Mouse (Mus musculus) liver, embryonic 11.5 days (tissue): Measurements from ENCODE around the gene Med29. TPM values are rescaled to one million over a fixed set of nuclear protein-coding genes. Genes with fewer than 3 reads are reported as not detected.

ENCODE experiments used
- ATAC-seq: fragments of 200-750 bp; cut with Nextera tagmentation; replicated peaks from 2 replicates; pipeline ENCODE4 v1.8.0; 2017; ENCODE audit warnings: moderate number of reproducible peaks, mild to moderate bottlenecking, moderate TSS enrichment, moderate library complexity; ENCODE audit not compliant: low FRiP score
- DNase-seq: peaks from one replicate; pipeline ENCODE4 v3.0.0-alpha.2; 2017; ENCODE audit warnings: low spot score
- H3K27ac ChIP-seq: fragments of 300-500 bp; sonication (generic); 2 replicates; pipeline ENCODE4 v1.5.1; 2014; ENCODE audit warnings: mild to moderate bottlenecking, low read depth, low read length, control low read depth
- H3K27me3 ChIP-seq: fragments of 300-500 bp; sonication (generic); replicated peaks from 2 replicates; pipeline ENCODE4 v1.6.1; 2014; ENCODE audit warnings: low read length, mixed read lengths; ENCODE audit not compliant: control insufficient read depth, insufficient read depth
- H3K36me3 ChIP-seq: fragments of 300-500 bp; sonication (generic); 2 replicates; pipeline ENCODE4 v1.6.1; 2014; ENCODE audit warnings: mild to moderate bottlenecking, low read length, moderate library complexity, mixed read lengths; ENCODE audit not compliant: control insufficient read depth, insufficient read depth
- H3K4me1 ChIP-seq: fragments of 300-500 bp; sonication (generic); replicated peaks from 2 replicates; pipeline ENCODE4 v1.6.1; 2014; ENCODE audit warnings: low read length, mixed read lengths; ENCODE audit not compliant: control insufficient read depth, insufficient read depth
- H3K4me2 ChIP-seq: fragments of 300-500 bp; sonication (generic); 2 replicates; pipeline ENCODE4 v1.6.1; 2014; ENCODE audit warnings: mild to moderate bottlenecking, control low read depth, moderate library complexity
- H3K4me3 ChIP-seq: fragments of 300-500 bp; sonication (generic); 2 replicates; pipeline ENCODE4 v1.5.1; 2014; ENCODE audit warnings: low read depth, low read length, control low read depth
- H3K9ac ChIP-seq: fragments of 300-500 bp; sonication (generic); 2 replicates; pipeline ENCODE4 v1.6.1; 2014; ENCODE audit warnings: low read depth, low read length, control low read depth
- H3K9me3 ChIP-seq: fragments of 300-500 bp; sonication (generic); 2 replicates; pipeline ENCODE4 v1.6.1; 2016; ENCODE audit warnings: low read length, inconsistent platforms, mixed read lengths; ENCODE audit not compliant: control insufficient read depth
- WGBS: fragments of 180-500 bp; shearing (Covaris S2); extraction: QIAGEN DNeasy Blood & Tissue Kit; methylation state at CpG from one replicate; pipeline ENCODE4 v1.1.7; 2014; 5-methylcytosine and 5-hydroxymethylcytosine counted together
- polyA plus RNA-seq: library from polyadenylated mRNA; unstranded; fragments of >200 nt; fragmentation: Nextera tagmentation; extraction: Ambion mirVana; gene quantifications from 2 replicates; pipeline ENCODE4 v1.2.1, GENCODE M21; 2014

Gene Med29
- polyA plus RNA-seq, 1 experiment from 2014 or later: 45.7 TPM

GRCm38 (mm10) chr7:28410841-28411475 is 18.4 kb upstream of the Med29 start:
- Histone ChIP-seq H3K27me3 (no peaks in the 10 kb centered on the region), H3K27ac (no peak overlapping the region), H3K4me2 (no peak overlapping the region), H3K9ac (no peak overlapping the region), H3K4me3 (no peak overlapping the region), H3K36me3 (peaks cover 38% of the 10 kb centered on the region), H3K9me3 (no peaks in the 10 kb centered on the region), H3K4me1 (no peaks in the 10 kb centered on the region)
- 81% methylated on average over 3 of the region's 3 CpGs for WGBS
- no peak for DNase-seq
- no peak for ATAC-seq

GRCm38 (mm10) chr7:28401942-28402341 is 9.4 kb upstream of the Med29 start:
- Histone ChIP-seq H3K36me3 (peaks cover 63% of the 10 kb centered on the region), H3K4me2 (no peak overlapping the region), H3K4me1 (no peaks in the 10 kb centered on the region), H3K27me3 (no peaks in the 10 kb centered on the region), H3K9me3 (no peaks in the 10 kb centered on the region), H3K4me3 (no peak overlapping the region), H3K27ac (no peak overlapping the region), H3K9ac (no peak overlapping the region)
- DNase-seq (no peak), ATAC-seq (no peak)
- WGBS: 72% methylated on average over 3 of the region's 3 CpGs

- DNase-seq (no peak), ATAC-seq (no peak)
- Histone ChIP-seq H3K9me3 (no peaks in the 10 kb centered on the region), H3K27me3 (no peaks in the 10 kb centered on the region), H3K27ac (no peak overlapping the region), H3K9ac (no peak overlapping the region), H3K4me1 (no peaks in the 10 kb centered on the region), H3K36me3 (peaks cover 63% of the 10 kb centered on the region), H3K4me3 (no peak overlapping the region), H3K4me2 (no peak overlapping the region)
- 95% methylated on average over 1 of the region's 1 CpGs for WGBS
These were observed 8.5 kb upstream of the Med29 start for GRCm38 (mm10) chr7:28401030-28401429.

- no peak overlapping the region for H3K27ac ChIP-seq
These were observed 6.3 kb upstream of the Med29 start for GRCm38 (mm10) chr7:28398696-28399340.

GRCm38 (mm10) chr7:28398000-28398399 is 5.5 kb upstream of the Med29 start:
- Histone ChIP-seq H3K36me3 (peaks cover 54% of the 10 kb centered on the region), H3K9ac (no peak overlapping the region), H3K4me3 (no peak overlapping the region), H3K27me3 (no peaks in the 10 kb centered on the region), H3K9me3 (no peaks in the 10 kb centered on the region), H3K4me2 (no peak overlapping the region), H3K27ac (no peak overlapping the region), H3K4me1 (peaks cover 6% of the 10 kb centered on the region)
- DNase-seq (no peak), ATAC-seq (no peak)
- 66% methylated on average over 3 of the region's 3 CpGs for WGBS

More at GRCm38 (mm10) chr7:28398696-28399340, 6.3 kb upstream of the Med29 start:
- 88% methylated on average over 10 of the region's 10 CpGs for WGBS
- Histone ChIP-seq H3K9me3 (no peaks in the 10 kb centered on the region), H3K4me1 (peaks cover under 1% of the 10 kb centered on the region), H3K36me3 (peaks cover 62% of the 10 kb centered on the region), H3K27me3 (no peaks in the 10 kb centered on the region), H3K4me2 (no peak overlapping the region), H3K9ac (no peak overlapping the region), H3K4me3 (no peak overlapping the region)
- DNase-seq (no peak), ATAC-seq (no peak)

GRCm38 (mm10) chr7:28395425-28395824 is 2.9 kb upstream of the Med29 start:
- peaks cover 36% of the 10 kb centered on the region for H3K36me3 ChIP-seq
- H3K4me1 ChIP-seq: peaks cover 9% of the 10 kb centered on the region
- H3K9ac ChIP-seq: no peak overlapping the region
- no peaks in the 10 kb centered on the region for H3K9me3 ChIP-seq
- no peak for DNase-seq
- WGBS: 92% methylated on average over 4 of the region's 4 CpGs
- no peak overlapping the region for H3K27ac ChIP-seq
- H3K4me2 ChIP-seq: no peak overlapping the region
- no peaks in the 10 kb centered on the region for H3K27me3 ChIP-seq
- no peak overlapping the region for H3K4me3 ChIP-seq
- ATAC-seq: no peak

GRCm38 (mm10) chr7:28393272-28393951 is 904 bp upstream of the Med29 start:
- Histone ChIP-seq H3K9ac (peak overlapping the region; percentile 87), H3K4me2 (peak overlapping the region; percentile 94), H3K27ac (peak overlapping the region; percentile 57), H3K36me3 (peaks cover 39% of the 10 kb centered on the region), H3K27me3 (no peaks in the 10 kb centered on the region), H3K4me3 (peak overlapping the region; percentile 96), H3K4me1 (peaks cover 9% of the 10 kb centered on the region), H3K9me3 (no peaks in the 10 kb centered on the region)
- DNase-seq (no peak), ATAC-seq (peak; percentile 6; the same call in 1 of the 2 replicates)
- 7% methylated on average over 22 of the region's 22 CpGs for WGBS

GRCm38 (mm10) chr7:28390331-28390730 is 2.2 kb downstream of the Med29 start:
- no peaks in the 10 kb centered on the region for H3K9me3 ChIP-seq
- peaks cover 25% of the 10 kb centered on the region for H3K36me3 ChIP-seq
- no peak for DNase-seq
- ATAC-seq: no peak
- H3K27ac ChIP-seq: no peak overlapping the region
- no peaks in the 10 kb centered on the region for H3K27me3 ChIP-seq
- peaks cover 11% of the 10 kb centered on the region for H3K4me1 ChIP-seq
- H3K9ac ChIP-seq: no peak overlapping the region
- no peak overlapping the region for H3K4me2 ChIP-seq
- 92% methylated on average over 3 of the region's 3 CpGs for WGBS
- peak overlapping the region; percentile 8; the same call in 1 of the 2 replicates for H3K4me3 ChIP-seq
